ENCODE assay signal across 8 mouse cellular contexts in genomic region chr7:110769094-110769493, GRCm38 (mm10). TPM values are rescaled to one million over a fixed set of nuclear protein-coding genes. Genes with fewer than 3 reads are reported as not detected.
DNase-seq lines count a peak whose midpoint lies in the region; ATAC-seq lines count a peak whose summit lies in the region.

No protein-coding gene starts in this region.

- peak; percentile 69 for DNase-seq in CD4-positive, CD25-positive, alpha-beta regulatory T cell, adult 2 months (ENCODE audit: low read depth, low spot score)
- peak; percentile 37 for DNase-seq in ZHBTc4 (ENCODE audit: low read depth, low spot score)
- DNase-seq in heart, adult 8-10 months (ENCODE audit: low spot score): peak; percentile 43
- DNase-seq in kidney, adult 8-10 months: peak; percentile 54 to 55
- peak; percentile 29 for DNase-seq in spleen, adult 12 weeks (ENCODE audit: low spot score)
- DNase-seq in layer of hippocampus, postnatal 14 days (ENCODE audit: low spot score in 2 of 2): no peak
- DNase-seq in urinary bladder, adult 18-20 months (ENCODE audit: low spot score in 2 of 2): no peak

- ATAC-seq in lung, embryonic 16.5 days (ENCODE audit: low read depth): no peak

- 35% methylated on average over 4 of the region's 4 CpGs for WGBS in lung, embryonic 16.5 days

- H3K4me1 ChIP-seq in lung, embryonic 16.5 days (replicated peaks; ENCODE audit: control insufficient read depth, insufficient read depth, low read length): peaks cover 12% of the 10 kb centered on the region

- peak overlapping the region; percentile 73 for H3K9ac ChIP-seq in lung, embryonic 16.5 days (ENCODE audit: low read length)

- peak overlapping the region; percentile 98 for H3K4me2 ChIP-seq in lung, embryonic 16.5 days (ENCODE audit: low read depth, low read length)

- H3K27ac ChIP-seq in lung, embryonic 16.5 days (ENCODE audit: low read length): no peak overlapping the region

- no peaks in the 10 kb centered on the region for H3K9me3 ChIP-seq in lung, embryonic 16.5 days (ENCODE audit: control insufficient read depth, low read length)

- no peaks in the 10 kb centered on the region for H3K36me3 ChIP-seq in lung, embryonic 16.5 days (ENCODE audit: control insufficient read depth, insufficient read depth, low read length)

- no peaks in the 10 kb centered on the region; the same call in 1 of the 2 replicates for H3K27me3 ChIP-seq in lung, embryonic 16.5 days (ENCODE audit: control insufficient read depth, insufficient read depth, low read depth, low read length)

- H3K4me3 ChIP-seq in lung, embryonic 16.5 days (ENCODE audit: low read length): peak overlapping the region; percentile 58

RNA-seq across cellular contexts. Expression of gene Ampd3, which starts 1.1 kb away (rescaled TPM):
- 10 to 100 TPM; 28.4 to 42.8 (median 34.3) TPM for total RNA-seq in heart, adult 8-10 months (2022)
- polyA plus RNA-seq in lung, embryonic 16.5 days (2015; fragmentation: Nextera tagmentation; extraction: Ambion mirVana): 2.7 and 3.0 TPM in 2 replicates
- 10 to 100 TPM; 28.2 to 29.9 TPM for total RNA-seq in layer of hippocampus, postnatal 14 days (2021)

Comparison
In these comparisons a context has a peak if more than half of its experiments do, and no peak if none do; other contexts are left out.
1. DNase-seq: peak in CD4-positive, CD25-positive, alpha-beta regulatory T cell, adult 2 months (single experiment), ZHBTc4 (single experiment), heart, adult 8-10 months (single experiment), kidney, adult 8-10 months (2 of 2) and spleen, adult 12 weeks (single experiment); none in layer of hippocampus, postnatal 14 days (0 of 2) and urinary bladder, adult 18-20 months (0 of 2).